Mouse (Mus musculus) kidney, embryonic 16.5 days (tissue): ENCODE data around the gene Dnajc4. TPM values are rescaled to one million over a fixed set of nuclear protein-coding genes. Genes with fewer than 3 reads are reported as not detected.

Experiments used
- ATAC-seq: fragments of 200-750 bp; cut with Nextera tagmentation; 2 replicates; pipeline ENCODE4 v1.8.0; 2017; ENCODE audit warnings: moderate TSS enrichment; ENCODE audit not compliant: low FRiP score, low TSS enrichment
- H3K27ac ChIP-seq: fragments of 300-500 bp; sonication (generic); 2 replicates; pipeline ENCODE4 v1.5.1; 2014; ENCODE audit warnings: low read length
- H3K27me3 ChIP-seq: fragments of 300-500 bp; sonication (generic); 2 replicates; pipeline ENCODE4 v1.6.1; 2014; ENCODE audit warnings: low read length, control low read depth, mixed read lengths; ENCODE audit not compliant: insufficient read depth
- H3K36me3 ChIP-seq: fragments of 300-500 bp; sonication (generic); 2 replicates; pipeline ENCODE4 v1.6.1; 2014; ENCODE audit warnings: low read length, control low read depth, mixed read lengths; ENCODE audit not compliant: insufficient read depth
- H3K4me1 ChIP-seq: fragments of 300-500 bp; sonication (generic); 2 replicates; pipeline ENCODE4 v1.6.1; 2014; ENCODE audit warnings: low read length, control low read depth, mixed read lengths; ENCODE audit not compliant: insufficient read depth
- H3K4me2 ChIP-seq: fragments of 300-500 bp; sonication (generic); replicated peaks from 2 replicates; pipeline ENCODE4 v1.6.1; 2014; ENCODE audit warnings: low read depth, low read length
- H3K4me3 ChIP-seq: fragments of 300-500 bp; sonication (generic); 2 replicates; pipeline ENCODE4 v1.5.1; 2014; ENCODE audit warnings: mild to moderate bottlenecking, low read length
- H3K9ac ChIP-seq: fragments of 300-500 bp; sonication (generic); replicated peaks from 2 replicates; pipeline ENCODE4 v1.6.1; 2014; ENCODE audit warnings: low read length
- H3K9me3 ChIP-seq: fragments of 300-500 bp; sonication (generic); 2 replicates; pipeline ENCODE4 v1.6.1; 2016; ENCODE audit warnings: low read length, control low read depth
- WGBS: fragments of 180-500 bp; shearing (Covaris S2); extraction: QIAGEN DNeasy Blood & Tissue Kit; methylation state at CpG from one replicate; pipeline ENCODE4 v1.1.7; 2014; 5-methylcytosine and 5-hydroxymethylcytosine counted together
- polyA plus RNA-seq: library from polyadenylated mRNA; unstranded; fragments of >200 nt; fragmentation: Nextera tagmentation; extraction: Ambion mirVana; gene quantifications from 2 replicates; pipeline ENCODE4 v1.2.1, GENCODE M21; 2015

Dnajc4 gene
- polyA plus RNA-seq, 1 experiment from 2014 or later: 26.8 TPM

GRCm38 (mm10) chr19:6950613-6951153, 41.7 kb downstream of the Dnajc4 start:
- Histone ChIP-seq H3K27me3 (no peaks in the 10 kb centered on the region), H3K9ac (peak overlapping the region; percentile 81), H3K4me2 (peak overlapping the region; percentile 87), H3K4me3 (peak overlapping the region; percentile 64), H3K36me3 (peaks cover 22% of the 10 kb centered on the region), H3K9me3 (no peaks in the 10 kb centered on the region), H3K27ac (peak overlapping the region; percentile 99), H3K4me1 (peaks cover 18% of the 10 kb centered on the region)
- WGBS: under 1% methylated on average over 28 of the region's 28 CpGs
- ATAC-seq: peak; percentile 43

- Histone ChIP-seq H3K9ac (peak overlapping the region; percentile 81), H3K27ac (peak overlapping the region; percentile 99; the same call in 1 of the 2 replicates), H3K4me2 (peak overlapping the region; percentile 87), H3K36me3 (peaks cover 15% of the 10 kb centered on the region), H3K4me3 (peak overlapping the region; percentile 64), H3K9me3 (no peaks in the 10 kb centered on the region), H3K27me3 (no peaks in the 10 kb centered on the region), H3K4me1 (peaks cover 18% of the 10 kb centered on the region)
- no peak for ATAC-seq
- WGBS: 57% methylated on average over 5 of the region's 5 CpGs
Measured at GRCm38 (mm10) chr19:6949951-6950350, 42.4 kb downstream of the Dnajc4 start.

- Histone ChIP-seq H3K36me3 (peaks cover 11% of the 10 kb centered on the region), H3K9ac (peak overlapping the region; percentile 81; the same call in 1 of the 2 replicates), H3K4me1 (peaks cover 18% of the 10 kb centered on the region), H3K4me2 (no peak overlapping the region), H3K27ac (no peak overlapping the region), H3K4me3 (no peak overlapping the region), H3K9me3 (no peaks in the 10 kb centered on the region), H3K27me3 (no peaks in the 10 kb centered on the region)
- ATAC-seq: no peak
- 89% methylated on average over 5 of the region's 5 CpGs for WGBS
Measured at GRCm38 (mm10) chr19:6949532-6949931, 42.8 kb downstream of the Dnajc4 start.

GRCm38 (mm10) chr19:6948186-6948585, 44.2 kb downstream of the Dnajc4 start:
- peaks cover 5% of the 10 kb centered on the region; the same call in 1 of the 2 replicates for H3K36me3 ChIP-seq
- H3K9ac ChIP-seq: no peak overlapping the region
- H3K4me2 ChIP-seq: no peak overlapping the region
- no peak overlapping the region for H3K4me3 ChIP-seq
- no peaks in the 10 kb centered on the region for H3K9me3 ChIP-seq
- WGBS: 83% methylated on average over 4 of the region's 4 CpGs
- H3K27ac ChIP-seq: no peak overlapping the region
- peaks cover 17% of the 10 kb centered on the region for H3K4me1 ChIP-seq
- no peak for ATAC-seq
- H3K27me3 ChIP-seq: no peaks in the 10 kb centered on the region

GRCm38 (mm10) chr19:6947742-6948141, 44.6 kb downstream of the Dnajc4 start:
- Histone ChIP-seq H3K4me2 (no peak overlapping the region), H3K27ac (no peak overlapping the region), H3K4me1 (peaks cover 17% of the 10 kb centered on the region), H3K9ac (no peak overlapping the region), H3K9me3 (no peaks in the 10 kb centered on the region), H3K36me3 (peaks cover 5% of the 10 kb centered on the region; the same call in 1 of the 2 replicates), H3K4me3 (no peak overlapping the region), H3K27me3 (no peaks in the 10 kb centered on the region)
- no peak for ATAC-seq
- WGBS: 51% methylated on average over 4 of the region's 4 CpGs

- Histone ChIP-seq H3K27me3 (no peaks in the 10 kb centered on the region), H3K9me3 (no peaks in the 10 kb centered on the region), H3K27ac (no peak overlapping the region), H3K9ac (no peak overlapping the region), H3K36me3 (peaks cover 5% of the 10 kb centered on the region; the same call in 1 of the 2 replicates), H3K4me1 (peaks cover 19% of the 10 kb centered on the region), H3K4me3 (no peak overlapping the region), H3K4me2 (no peak overlapping the region)
- WGBS: 94% methylated on average over 6 of the region's 6 CpGs
- ATAC-seq: no peak
Measured at GRCm38 (mm10) chr19:6943709-6944108, 48.7 kb downstream of the Dnajc4 start.

- 27% methylated on average over 5 of the region's 5 CpGs for WGBS
- peak overlapping the region; percentile 97 for H3K27ac ChIP-seq
- peak overlapping the region; percentile 87 for H3K4me3 ChIP-seq
- no peaks in the 10 kb centered on the region for H3K27me3 ChIP-seq
- H3K4me1 ChIP-seq: peaks cover 24% of the 10 kb centered on the region
- no peaks in the 10 kb centered on the region for H3K9me3 ChIP-seq
- ATAC-seq: 0 out of 2 replicates have a peak, but pooled peaks have one; percentile 2
- H3K4me2 ChIP-seq: peak overlapping the region; percentile 98
- H3K9ac ChIP-seq: peak overlapping the region; percentile 96
- H3K36me3 ChIP-seq: no peaks in the 10 kb centered on the region
Measured at GRCm38 (mm10) chr19:6942764-6943163, 49.6 kb downstream of the Dnajc4 start.

GRCm38 (mm10) chr19:6942249-6942691, 50.1 kb downstream of the Dnajc4 start, which contains the start of gene Gpr137:
Gene Gpr137 (minus strand): TSS chr19:6942480.
- peak within 1 kb of the TSS; percentile 87 for H3K4me3 ChIP-seq

GRCm38 (mm10) chr19:6941372-6942248, 50.8 kb downstream of the Dnajc4 start, which contains the start of gene Bad:
Gene Bad (plus strand): TSS chr19:6941861.
- WGBS: under 1% methylated on average over 83 of the region's 83 CpGs
- no peaks in the 10 kb centered on the region for H3K36me3 ChIP-seq
- no peaks in the 10 kb centered on the region for H3K9me3 ChIP-seq
- peaks cover 28% of the 10 kb centered on the region for H3K4me1 ChIP-seq
- peak within 1 kb of the TSS; percentile 98 for H3K4me2 ChIP-seq
- H3K4me3 ChIP-seq: peak within 1 kb of the TSS; percentile 87
- peak; percentile 80 for ATAC-seq
- H3K27ac ChIP-seq: peak within 1 kb of the TSS; percentile 97
- no peaks in the 10 kb centered on the region for H3K27me3 ChIP-seq
- peak within 1 kb of the TSS; percentile 96 for H3K9ac ChIP-seq

More at GRCm38 (mm10) chr19:6942249-6942691, 50.1 kb downstream of the Dnajc4 start, which contains the start of gene Gpr137:
- WGBS: under 1% methylated on average over 27 of the region's 27 CpGs
- peak within 1 kb of the TSS; percentile 97 for H3K27ac ChIP-seq
- H3K27me3 ChIP-seq: no peaks in the 10 kb centered on the region
- no peaks in the 10 kb centered on the region for H3K9me3 ChIP-seq
- peak; percentile 92 for ATAC-seq
- H3K4me1 ChIP-seq: peaks cover 28% of the 10 kb centered on the region
- no peaks in the 10 kb centered on the region for H3K36me3 ChIP-seq
- H3K9ac ChIP-seq: peak within 1 kb of the TSS; percentile 96
- peak within 1 kb of the TSS; percentile 98 for H3K4me2 ChIP-seq
